22 mouse cellular contexts compared by ENCODE assay signal in genomic region chr9:64264813-64265212, GRCm38 (mm10). TPM values are rescaled to one million over a fixed set of nuclear protein-coding genes. Genes with fewer than 3 reads are reported as not detected.
"Had no signal": no experiment of that assay in that cellular context is flagged by ENCODE, and none has a peak within 500 bp of the region (broad histone marks: within the 10 kb centered on the region; RNA-seq: fewer than 3 reads in every experiment).

No protein-coding gene starts in this region.

- H3K27ac ChIP-seq: kidney, postnatal 0 days; layer of hippocampus, adult 2 months; limb, embryonic 10.5 days; limb, embryonic 13.5 days; liver, embryonic 12.5 days; liver, embryonic 15.5 days; lung, embryonic 15.5 days; midbrain, embryonic 10.5 days; midbrain, embryonic 13.5 days; stomach, postnatal 0 days had no signal

- H3K4me3 ChIP-seq: layer of hippocampus, adult 2 months; limb, embryonic 10.5 days; limb, embryonic 13.5 days; liver, embryonic 12.5 days; liver, embryonic 15.5 days; lung, embryonic 15.5 days; megakaryocyte, embryonic 14.5 days; midbrain, embryonic 10.5 days; midbrain, embryonic 13.5 days had no signal

- H3K4me1 ChIP-seq: limb, embryonic 10.5 days; limb, embryonic 13.5 days; liver, embryonic 12.5 days; liver, embryonic 15.5 days; lung, embryonic 15.5 days; midbrain, embryonic 10.5 days; midbrain, embryonic 13.5 days had no signal

- H3K4me2 ChIP-seq: limb, embryonic 13.5 days; liver, embryonic 12.5 days; liver, embryonic 15.5 days; lung, embryonic 15.5 days; midbrain, embryonic 13.5 days had no signal

- H3K9me3 ChIP-seq: limb, embryonic 10.5 days; limb, embryonic 13.5 days; liver, embryonic 12.5 days; liver, embryonic 15.5 days; lung, embryonic 15.5 days; midbrain, embryonic 10.5 days; midbrain, embryonic 13.5 days had no signal

- H3K27me3 ChIP-seq: limb, embryonic 13.5 days; liver, embryonic 12.5 days; liver, embryonic 15.5 days; lung, embryonic 15.5 days; megakaryocyte, embryonic 14.5 days; midbrain, embryonic 13.5 days had no signal

- ATAC-seq: liver, embryonic 12.5 days; midbrain, embryonic 13.5 days; midbrain, embryonic 16.5 days had no signal

- H3K9ac ChIP-seq: limb, embryonic 13.5 days; liver, embryonic 12.5 days; liver, embryonic 15.5 days; lung, embryonic 15.5 days; midbrain, embryonic 13.5 days had no signal

- DNase-seq: kidney, postnatal 25 days; layer of hippocampus, adult 9-11 months; liver; lung, adult 18-20 months; lung, postnatal 10 days; lung, postnatal 36 days; right cerebral cortex, postnatal 14 days; thymus, adult 2 months; thymus, postnatal 14 days; thymus, postnatal 4 days had no signal

- H3K36me3 ChIP-seq: limb, embryonic 10.5 days; limb, embryonic 13.5 days; liver, embryonic 12.5 days; liver, embryonic 15.5 days; lung, embryonic 15.5 days; midbrain, embryonic 10.5 days; midbrain, embryonic 13.5 days had no signal

RNA-seq across cellular contexts. Expression of gene Uchl4, which starts 29.8 kb away (rescaled TPM):
- polyA plus RNA-seq: thymus, adult 2 months had no signal
